Mouse (Mus musculus) E14TG2a.4 (cell line): ENCODE measurements around the gene Ypel2.

Experiments
- CTCF ChIP-seq: conservative IDR thresholded peaks from 2 replicates; pipeline ENCODE4 v1.5.1; 2014; ENCODE audit warnings: low read length
- NANOG ChIP-seq: IDR thresholded peaks from 2 replicates; pipeline ENCODE4 v1.6.1; 2014; ENCODE audit warnings: borderline replicate concordance, low read length, mixed read lengths

- TF ChIP-seq NANOG (no peak), CTCF (peak; percentile 64)
Observed at GRCm38 (mm10) chr11:86995625-86996221, 2.2 kb upstream of the Ypel2 start.
